Mouse (Mus musculus): Measurements from ENCODE around the gene Dnase1l1. TPM values are rescaled to one million over a fixed set of nuclear protein-coding genes. Genes with fewer than 3 reads are reported as not detected.

The Dnase1l1 gene
- polyA plus RNA-seq, 1 experiment from 2014 or later: 5.0 TPM

DNA sequence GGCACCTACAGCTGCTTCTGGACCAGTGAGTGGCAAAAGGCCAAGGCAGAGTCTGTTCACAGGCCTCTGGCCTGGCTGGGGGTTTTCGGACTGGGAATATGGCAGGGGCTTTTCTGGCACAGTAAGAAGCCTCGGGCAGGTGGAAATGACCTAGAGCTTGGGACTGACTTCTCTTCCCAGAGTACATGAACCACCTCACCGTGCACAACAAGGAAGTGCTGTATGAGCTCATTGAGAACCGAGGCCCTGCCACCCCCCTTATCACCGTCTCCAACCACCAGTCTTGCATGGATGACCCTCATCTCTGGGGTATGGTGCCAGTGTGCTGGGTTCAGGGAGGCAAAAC lies 928 bp upstream of the Dnase1l1 start:
- Histone ChIP-seq H3K4me2 (peak overlapping the region; percentile 68), H3K27ac (peak overlapping the region; percentile 75), H3K4me3 (replicated peaks) (peak overlapping the region; percentile 52), H3K36me3 (replicated peaks) (peaks cover 1% of the 10 kb centered on the region; the same call in 1 of the 2 replicates), H3K9ac (peak overlapping the region; percentile 67), H3K4me1 (peaks cover 10% of the 10 kb centered on the region), H3K27me3 (no peaks in the 10 kb centered on the region), H3K9me3 (no peaks in the 10 kb centered on the region)
- peak; percentile 39 for ATAC-seq (ENCODE audit: low FRiP score)
- WGBS: 37% methylated on average over 5 of the region's 5 CpGs

DNA sequence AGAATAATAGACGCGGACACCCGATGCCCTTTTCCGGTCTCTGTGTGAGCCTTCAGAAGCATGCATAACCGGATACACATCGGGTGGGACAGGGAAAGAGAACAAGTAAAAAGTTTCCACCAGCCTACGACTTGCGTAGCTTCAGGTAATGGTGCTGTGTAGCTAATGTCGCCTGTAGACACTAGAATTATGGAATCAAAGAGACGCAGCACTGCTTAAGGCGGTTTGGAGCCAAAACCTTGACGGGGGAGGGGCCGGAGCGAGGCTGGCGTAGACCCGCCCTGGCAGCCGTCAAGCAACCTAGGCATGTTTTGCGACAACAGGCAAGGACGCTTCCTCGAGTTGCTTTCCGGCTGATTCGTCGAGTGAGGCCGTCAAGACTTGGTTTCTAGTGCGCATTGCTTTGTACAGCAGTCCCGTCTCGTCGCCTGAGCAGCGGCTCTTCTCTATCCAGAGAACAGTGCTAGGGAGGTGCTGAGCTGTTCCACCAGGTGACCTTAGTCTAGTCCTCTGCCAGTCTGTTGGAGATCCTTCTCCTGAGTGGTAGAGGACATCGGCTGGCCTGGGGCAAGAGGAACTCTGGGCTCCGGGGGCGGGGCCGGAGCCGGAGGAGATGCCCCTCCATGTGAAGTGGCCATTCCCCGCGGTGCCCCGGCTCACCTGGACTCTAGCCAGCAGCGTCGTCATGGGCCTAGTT lies 406 bp upstream of the Dnase1l1 start:
- Histone ChIP-seq H3K9ac (peak overlapping the region; percentile 67), H3K4me2 (peak overlapping the region; percentile 68), H3K27me3 (no peaks in the 10 kb centered on the region), H3K4me3 (replicated peaks) (peak overlapping the region; percentile 52), H3K27ac (peak overlapping the region; percentile 75), H3K9me3 (no peaks in the 10 kb centered on the region), H3K36me3 (replicated peaks) (no peaks in the 10 kb centered on the region), H3K4me1 (peaks cover 10% of the 10 kb centered on the region)
- 20% methylated on average over 39 of the region's 39 CpGs for WGBS
- ATAC-seq (ENCODE audit: low FRiP score): peak; percentile 86

GRCm38 (mm10) chrX:74281041-74281731 lies 951 bp downstream of the Dnase1l1 start:
- Histone ChIP-seq H3K4me1 (peaks cover 10% of the 10 kb centered on the region), H3K36me3 (replicated peaks) (no peaks in the 10 kb centered on the region), H3K27me3 (no peaks in the 10 kb centered on the region), H3K4me2 (peak overlapping the region; percentile 68), H3K9me3 (no peaks in the 10 kb centered on the region), H3K27ac (no peak overlapping the region), H3K4me3 (replicated peaks) (peak overlapping the region; percentile 52), H3K9ac (peak overlapping the region; percentile 67)
- ATAC-seq (ENCODE audit: low FRiP score): no peak
- WGBS: 20% methylated on average over 14 of the region's 14 CpGs

DNA sequence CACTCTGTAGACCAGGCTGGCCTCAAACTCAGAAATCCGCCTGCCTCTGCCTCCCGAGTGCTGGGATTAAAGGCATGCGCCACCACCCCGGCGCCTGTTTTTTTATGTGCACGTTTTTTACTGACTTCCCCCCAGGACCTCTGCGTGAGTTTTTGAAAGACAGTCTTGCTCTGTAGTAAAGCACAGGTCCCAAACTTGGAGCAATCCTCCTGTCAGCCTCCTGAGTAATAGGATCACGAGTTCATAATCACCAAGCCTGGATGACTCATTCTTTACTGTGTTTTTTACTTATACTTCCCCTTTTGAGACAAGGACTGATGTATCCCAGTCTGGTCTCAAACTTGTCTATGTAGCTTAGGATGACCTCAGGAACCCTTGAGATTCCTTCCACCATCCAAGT lies 4.2 kb downstream of the Dnase1l1 start:
- ATAC-seq (ENCODE audit: low FRiP score): no peak
- Histone ChIP-seq H3K9me3 (no peaks in the 10 kb centered on the region), H3K4me1 (peaks cover under 1% of the 10 kb centered on the region; the same call in 1 of the 2 replicates), H3K27me3 (no peaks in the 10 kb centered on the region), H3K27ac (no peak overlapping the region), H3K9ac (no peak overlapping the region), H3K4me2 (no peak overlapping the region), H3K36me3 (replicated peaks) (no peaks in the 10 kb centered on the region), H3K4me3 (replicated peaks) (no peak overlapping the region)
- WGBS: 77% methylated on average over 8 of the region's 8 CpGs

- ATAC-seq (ENCODE audit: low FRiP score): no peak
- Histone ChIP-seq H3K27me3 (no peaks in the 10 kb centered on the region), H3K9me3 (no peaks in the 10 kb centered on the region), H3K27ac (no peak overlapping the region), H3K9ac (no peak overlapping the region), H3K4me1 (peaks cover 5% of the 10 kb centered on the region; the same call in 1 of the 2 replicates), H3K4me3 (replicated peaks) (no peak overlapping the region), H3K36me3 (replicated peaks) (peaks cover 5% of the 10 kb centered on the region), H3K4me2 (no peak overlapping the region)
- 34% methylated on average over 10 of the region's 10 CpGs for WGBS
Measured at GRCm38 (mm10) chrX:74273422-74274322, 8.5 kb downstream of the Dnase1l1 start.

DNA sequence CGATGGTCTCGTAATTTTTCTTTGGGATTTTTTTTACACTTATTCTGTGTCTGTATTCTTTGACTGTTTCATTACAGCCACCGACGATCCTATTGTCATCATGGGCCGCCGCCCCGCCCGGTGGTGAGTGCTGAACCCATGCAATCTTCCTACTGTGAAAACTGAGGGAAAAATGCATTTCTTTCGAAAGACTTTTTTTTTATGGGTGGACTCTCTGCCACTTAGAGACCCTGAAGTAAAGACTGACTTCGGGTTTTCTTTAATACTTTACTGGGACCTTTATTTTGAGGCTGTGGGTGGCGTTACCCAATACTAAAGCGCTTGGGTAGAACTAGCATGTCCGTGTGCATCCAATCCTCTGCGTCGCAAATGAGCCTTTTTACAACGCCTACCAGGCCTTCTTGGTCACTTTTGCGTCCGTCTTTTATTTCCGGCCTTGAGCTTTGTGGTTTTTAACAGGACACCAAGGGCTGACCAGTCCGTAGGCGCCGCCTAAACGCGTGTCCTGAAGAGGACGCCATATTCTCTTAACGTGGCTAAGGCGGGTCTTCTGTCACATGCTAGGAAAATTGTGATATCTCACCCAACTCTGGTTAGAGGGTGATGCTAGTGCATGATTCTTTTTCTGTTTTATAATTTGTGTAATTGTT lies 11.1 kb downstream of the Dnase1l1 start:
- no peaks in the 10 kb centered on the region for H3K27me3 ChIP-seq
- H3K36me3 ChIP-seq (replicated peaks): peaks cover 5% of the 10 kb centered on the region
- peaks cover 5% of the 10 kb centered on the region; the same call in 1 of the 2 replicates for H3K4me1 ChIP-seq
- peak overlapping the region; percentile 57 for H3K4me2 ChIP-seq
- 17% methylated on average over 27 of the region's 27 CpGs for WGBS
- ATAC-seq (ENCODE audit: low FRiP score): peak; percentile 0; the same call in 1 of the 2 replicates
- peak overlapping the region; percentile 61 for H3K27ac ChIP-seq
- H3K4me3 ChIP-seq (replicated peaks): peak overlapping the region; percentile 57
- H3K9ac ChIP-seq: peak overlapping the region; percentile 73
- H3K9me3 ChIP-seq: no peaks in the 10 kb centered on the region

GRCm38 (mm10) chrX:74270062-74270901 lies 11.9 kb downstream of the Dnase1l1 start, which contains the start of gene Rpl10:
Gene Rpl10 (plus strand): TSS chrX:74270812.
- Histone ChIP-seq H3K9me3 (no peaks in the 10 kb centered on the region), H3K27ac (peak within 1 kb of the TSS; percentile 94), H3K9ac (peak within 1 kb of the TSS; percentile 73), H3K4me2 (peak within 1 kb of the TSS; percentile 57), H3K27me3 (no peaks in the 10 kb centered on the region), H3K4me3 (replicated peaks) (peak within 1 kb of the TSS; percentile 57), H3K36me3 (replicated peaks) (peaks cover 5% of the 10 kb centered on the region), H3K4me1 (peaks cover 5% of the 10 kb centered on the region; the same call in 1 of the 2 replicates)
- peak; percentile 96 for ATAC-seq (ENCODE audit: low FRiP score)
- 19% methylated on average over 42 of the region's 42 CpGs for WGBS

DNA sequence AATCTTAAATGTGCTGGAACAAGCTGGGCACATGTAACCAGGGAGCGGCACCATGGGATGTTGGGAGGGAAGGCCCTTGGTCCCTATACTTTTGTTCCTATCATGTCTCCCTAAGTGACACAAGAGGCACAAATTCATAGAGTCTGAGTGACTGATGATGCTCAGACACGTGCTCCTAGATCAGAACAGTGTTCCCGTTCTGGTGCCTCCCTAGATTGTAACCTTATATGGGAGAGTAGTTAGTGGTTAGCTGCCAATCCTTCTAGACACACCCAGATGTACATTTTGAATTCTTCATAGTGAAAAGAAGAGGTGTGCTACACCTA lies 12.4 kb downstream of the Dnase1l1 start:
- peak; percentile 45; the same call in 1 of the 2 replicates for ATAC-seq (ENCODE audit: low FRiP score)

DNA sequence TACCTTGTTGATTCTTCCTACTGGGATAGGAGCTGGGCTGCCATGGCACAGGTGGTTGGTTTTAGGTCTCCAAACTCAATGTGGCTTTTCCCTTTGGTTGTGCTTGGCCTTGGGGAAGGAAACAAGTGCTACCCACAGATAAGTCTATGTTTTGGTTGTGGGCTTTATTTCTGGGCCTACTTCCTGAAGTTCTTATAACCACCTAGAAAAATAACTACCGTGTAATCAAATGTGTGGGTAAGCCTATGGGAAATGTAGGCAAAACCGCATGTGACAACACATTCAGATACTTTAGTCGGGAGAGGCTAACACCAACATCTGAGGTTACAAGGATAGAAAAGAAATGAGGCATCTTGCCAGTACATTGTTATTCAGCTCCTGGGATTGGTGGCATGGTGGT lies 24.4 kb downstream of the Dnase1l1 start:
- no peak overlapping the region for H3K4me2 ChIP-seq
- no peak for ATAC-seq (ENCODE audit: low FRiP score)
- no peaks in the 10 kb centered on the region for H3K9me3 ChIP-seq
- H3K27me3 ChIP-seq: no peaks in the 10 kb centered on the region
- WGBS: 95% methylated on average over 3 of the region's 3 CpGs
- H3K9ac ChIP-seq: no peak overlapping the region
- H3K4me3 ChIP-seq (replicated peaks): no peak overlapping the region
- no peak overlapping the region for H3K27ac ChIP-seq
- H3K4me1 ChIP-seq: no peaks in the 10 kb centered on the region; the same call in 1 of the 2 replicates
- H3K36me3 ChIP-seq (replicated peaks): peaks cover 17% of the 10 kb centered on the region

More for the DNA sequence above, 12.4 kb downstream of the Dnase1l1 start:
- Histone ChIP-seq H3K36me3 (replicated peaks) (peaks cover 5% of the 10 kb centered on the region), H3K4me1 (peaks cover 5% of the 10 kb centered on the region; the same call in 1 of the 2 replicates), H3K27me3 (no peaks in the 10 kb centered on the region), H3K9ac (peak overlapping the region; percentile 44), H3K27ac (peak overlapping the region; percentile 94), H3K9me3 (no peaks in the 10 kb centered on the region), H3K4me2 (peak overlapping the region; percentile 50), H3K4me3 (replicated peaks) (peak overlapping the region; percentile 57)
- WGBS: 29% methylated on average over 3 of the region's 3 CpGs

DNA sequence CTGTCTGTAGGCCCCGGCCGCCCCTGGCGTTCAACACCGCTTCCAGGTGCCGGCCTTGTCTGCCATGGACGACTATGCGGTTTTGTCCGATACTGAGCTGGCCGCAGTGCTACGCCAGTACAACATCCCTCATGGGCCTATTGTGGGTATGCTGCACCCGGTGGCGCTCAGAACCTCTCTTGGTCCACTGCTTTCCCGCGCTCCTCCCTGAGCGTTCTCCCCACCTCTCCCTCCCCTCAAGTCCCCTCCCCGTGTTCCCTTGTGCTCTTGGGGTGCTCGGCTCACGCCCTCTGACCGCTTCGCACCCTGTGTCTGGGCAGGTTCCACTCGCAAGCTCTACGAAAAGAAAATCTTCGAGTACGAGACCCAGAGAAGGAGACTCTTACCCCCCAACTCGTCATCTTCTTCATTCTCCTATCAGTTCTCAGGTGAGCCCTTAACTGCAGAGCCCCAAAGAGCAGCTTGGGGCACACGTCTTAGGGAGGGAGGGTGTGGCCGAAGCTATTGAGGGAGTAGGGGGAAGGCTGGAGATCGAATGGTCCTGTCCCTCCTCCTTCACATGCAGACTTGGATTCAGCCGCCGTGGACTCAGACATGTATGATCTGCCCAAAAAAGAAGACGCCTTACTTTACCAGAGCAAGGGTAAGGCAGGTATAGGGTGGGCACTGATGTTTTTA lies 27.1 kb downstream of the Dnase1l1 start:
- peak overlapping the region; percentile 64 for H3K4me2 ChIP-seq
- peak overlapping the region; percentile 90 for H3K27ac ChIP-seq
- WGBS: 20% methylated on average over 23 of the region's 31 CpGs
- no peaks in the 10 kb centered on the region for H3K9me3 ChIP-seq
- peak overlapping the region; percentile 57 for H3K4me3 ChIP-seq (replicated peaks)
- no peaks in the 10 kb centered on the region; the same call in 1 of the 2 replicates for H3K4me1 ChIP-seq
- H3K36me3 ChIP-seq (replicated peaks): peaks cover 17% of the 10 kb centered on the region
- no peak; the same call in 1 of the 2 replicates for ATAC-seq (ENCODE audit: low FRiP score)
- no peaks in the 10 kb centered on the region for H3K27me3 ChIP-seq
- H3K9ac ChIP-seq: peak overlapping the region; percentile 72
